Mouse (Mus musculus) adrenal gland, postnatal 10 days (tissue): ENCODE measurements around the gene Pxn. TPM values are rescaled to one million over a fixed set of nuclear protein-coding genes. Genes with fewer than 3 reads are reported as not detected.
"Not testable (repeated sequence)": the region's sequence is repeated elsewhere in the genome, so short reads cannot be mapped to it uniquely, and the experiment has no call there.

ENCODE experiments used
- DNase-seq: peaks from one replicate; pipeline ENCODE4 v3.0.0; 2021; ENCODE audit warnings: mixed read lengths
- total RNA-seq, 2 experiments: library from RNA; stranded (reverse); gene quantifications; 2 replicates each; pipeline ENCODE4 v1.2.3; 2021

Gene Pxn
- total RNA-seq, 2 experiments from 2014 or later, result 55.1 to 72.4 TPM

DNA sequence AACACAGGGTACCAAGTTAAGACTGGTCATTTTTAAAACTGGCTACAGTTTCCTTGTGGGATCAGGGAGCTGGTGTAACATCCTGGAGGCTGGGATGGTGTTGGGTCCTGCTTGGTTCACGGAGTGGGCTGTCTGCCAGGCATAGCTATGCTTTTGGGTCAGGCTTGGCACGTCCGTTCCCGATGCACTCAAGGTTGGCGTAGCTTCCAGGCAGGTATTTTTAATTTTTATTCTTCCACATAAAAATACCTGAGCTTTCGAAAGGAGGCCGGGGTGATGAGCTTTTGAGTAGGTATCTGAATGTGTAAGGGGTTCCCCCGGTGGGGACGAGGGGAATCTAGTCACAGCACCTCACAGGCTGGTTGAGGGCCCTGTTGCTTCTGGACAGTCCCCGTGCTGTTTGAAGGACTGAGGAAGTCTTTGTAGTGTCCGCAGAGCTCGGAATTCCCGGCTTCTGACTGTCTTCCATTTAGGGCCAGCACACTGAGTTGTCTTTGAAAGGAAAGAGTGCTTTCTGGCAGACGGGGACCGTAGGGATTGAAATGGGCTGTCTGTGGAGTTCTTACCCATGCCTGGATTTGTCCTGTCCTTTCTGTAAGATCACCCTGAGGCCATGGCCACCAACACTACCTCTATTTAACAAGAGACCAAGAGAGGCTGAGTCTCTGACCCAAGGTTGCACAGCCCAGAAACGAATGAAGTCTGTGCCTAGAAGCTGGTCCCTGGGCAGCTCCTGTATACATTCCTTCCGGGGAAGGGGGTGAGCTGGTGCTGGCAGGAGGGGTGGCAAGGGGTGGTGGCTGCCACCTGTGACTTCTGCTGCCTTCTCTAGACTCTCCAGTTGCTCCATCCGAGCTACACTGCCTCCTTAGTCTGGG is 1.7 kb downstream of the Pxn start:
- DNase-seq, result peak; percentile 68

DNA sequence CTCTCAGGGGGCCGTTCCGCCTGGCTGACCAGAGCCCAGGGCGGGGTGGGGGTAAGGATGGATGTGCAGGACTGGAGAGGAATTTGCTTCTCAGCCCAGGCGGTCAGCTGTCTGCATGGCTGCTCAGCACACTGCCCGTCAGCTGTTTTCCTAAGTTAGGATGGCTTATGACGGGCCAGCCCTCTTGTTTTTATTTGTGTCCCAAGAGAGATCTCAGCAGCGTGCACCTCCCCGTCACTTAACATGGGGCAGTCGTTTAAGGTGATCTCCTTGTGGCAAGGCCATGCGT is 2.3 kb downstream of the Pxn start:
- DNase-seq, result no peak

DNA sequence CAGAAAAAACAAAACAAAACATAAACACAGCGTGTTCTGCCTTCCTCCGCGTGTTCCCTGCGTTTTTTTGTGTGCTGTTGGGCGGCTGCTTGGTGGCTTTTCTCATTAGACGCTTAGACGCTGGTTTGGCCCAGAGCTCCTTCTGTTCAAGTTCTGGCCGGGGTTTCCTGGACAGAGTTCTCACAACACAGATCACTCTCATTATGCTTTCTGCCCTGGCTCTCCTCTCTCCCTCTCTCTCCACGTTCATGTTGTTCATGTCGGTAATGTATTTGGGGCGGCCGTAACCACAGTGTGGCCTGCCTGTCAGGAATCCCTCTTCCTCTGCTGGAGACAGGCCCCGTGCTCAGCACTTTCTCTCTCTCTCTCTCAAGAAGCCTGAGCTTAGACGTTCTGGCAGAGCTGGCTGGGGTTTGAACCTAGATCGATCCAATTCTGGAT is 2.9 kb downstream of the Pxn start:
- no peak for DNase-seq

DNA sequence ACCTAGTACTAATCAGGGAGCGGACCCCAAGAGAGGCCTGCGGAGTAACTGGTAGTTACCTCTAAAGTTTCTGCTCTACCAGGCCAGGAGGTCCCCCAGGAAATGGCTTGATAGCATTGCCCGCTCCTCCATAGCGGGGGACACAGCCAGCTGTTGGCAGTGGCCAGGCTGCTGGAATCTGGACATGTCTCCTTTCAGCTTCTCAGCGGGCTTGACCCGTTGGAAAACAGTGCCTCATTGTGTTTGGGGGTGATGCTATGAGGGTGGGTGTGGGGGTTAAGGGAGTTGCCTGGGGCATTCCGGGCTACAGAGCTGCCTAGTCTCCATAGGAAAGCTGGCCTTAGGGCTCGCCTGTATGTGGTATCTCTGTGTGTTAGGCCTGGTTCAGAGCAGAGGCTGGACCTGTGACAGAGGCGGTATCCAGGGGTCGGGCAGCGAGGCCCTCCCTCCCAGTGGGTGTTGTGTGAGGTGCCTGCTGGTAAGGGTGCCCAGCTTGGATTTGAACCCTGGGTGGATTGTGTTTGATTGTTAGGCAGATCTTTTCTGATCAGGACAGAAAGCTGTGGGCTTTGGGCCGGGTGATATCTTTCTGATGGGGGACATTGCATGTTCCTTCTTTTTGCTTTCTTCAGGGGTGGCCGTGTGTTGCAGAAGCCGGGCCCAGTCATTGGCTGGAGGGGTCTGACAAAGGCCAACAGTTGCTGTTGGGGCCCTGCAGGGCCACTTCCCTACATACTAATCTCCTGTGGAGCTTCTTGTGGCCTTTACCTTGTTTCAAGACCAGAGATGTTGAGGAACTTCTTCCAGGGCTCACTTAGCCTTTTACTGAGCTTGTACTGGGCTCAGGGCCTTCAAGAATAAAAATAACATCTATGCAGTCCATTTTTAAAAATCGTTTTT is 3.6 kb downstream of the Pxn start:
- no peak for DNase-seq

DNA sequence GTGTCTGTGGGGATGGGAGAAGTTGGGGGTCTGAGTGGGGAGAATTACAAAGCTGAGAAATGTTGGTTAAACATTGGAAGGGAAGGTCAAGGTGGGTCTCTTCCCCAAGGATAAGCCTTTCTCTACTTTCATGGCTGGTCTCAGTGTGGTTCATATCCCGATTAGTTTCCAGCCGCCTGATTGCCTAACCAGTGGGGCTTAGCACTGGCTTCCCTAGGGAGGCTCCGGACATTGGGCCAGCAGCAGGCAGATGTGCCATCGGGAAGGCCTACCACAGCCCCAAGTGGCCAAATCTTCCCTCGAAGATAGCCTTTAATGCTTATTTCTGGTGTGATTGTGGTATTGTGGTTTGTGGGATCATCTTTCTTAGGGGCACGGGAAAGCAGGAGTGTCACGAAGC is 5.9 kb downstream of the Pxn start:
- peak; percentile 73 for DNase-seq

DNA sequence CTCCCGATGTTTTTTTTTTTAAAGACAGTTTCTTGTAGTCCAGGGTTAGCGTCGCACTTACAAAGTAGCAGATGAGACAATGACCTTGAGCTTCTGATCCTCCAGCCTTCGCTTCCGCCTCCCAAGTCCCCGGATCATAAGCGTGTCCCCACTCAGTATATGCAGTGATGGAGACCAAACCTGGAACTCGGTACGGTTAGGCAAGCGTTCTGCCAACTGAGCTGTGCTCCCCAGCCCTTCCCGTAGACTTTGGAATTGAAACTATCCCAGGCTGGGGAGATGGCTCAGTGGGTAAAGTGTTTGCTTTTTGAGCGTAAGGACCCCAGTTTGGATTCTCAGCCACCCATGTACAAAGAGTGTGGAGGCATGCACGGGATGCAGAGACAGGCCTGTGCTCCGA is 6.8 kb downstream of the Pxn start:
- no peak for DNase-seq

DNA sequence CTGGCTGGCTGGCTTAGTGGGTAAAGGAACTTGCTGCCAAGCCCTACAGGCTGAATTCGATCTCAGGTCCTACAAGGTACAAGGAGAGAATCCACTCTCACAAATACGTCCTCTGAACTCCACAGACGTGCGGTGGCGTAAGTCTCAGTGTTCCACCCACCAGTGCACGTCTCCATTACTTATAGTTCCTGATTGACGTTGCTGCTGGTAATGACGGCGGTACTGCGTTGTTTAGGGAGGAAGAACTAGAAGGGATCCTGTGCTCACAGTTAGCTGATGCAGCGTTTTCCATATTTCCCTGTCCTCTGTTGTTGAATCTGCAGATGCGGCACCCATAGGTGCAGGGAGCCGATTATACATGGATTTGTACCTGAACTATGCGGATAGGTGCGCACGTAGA is 7.2 kb downstream of the Pxn start:
- no peak for DNase-seq

DNA sequence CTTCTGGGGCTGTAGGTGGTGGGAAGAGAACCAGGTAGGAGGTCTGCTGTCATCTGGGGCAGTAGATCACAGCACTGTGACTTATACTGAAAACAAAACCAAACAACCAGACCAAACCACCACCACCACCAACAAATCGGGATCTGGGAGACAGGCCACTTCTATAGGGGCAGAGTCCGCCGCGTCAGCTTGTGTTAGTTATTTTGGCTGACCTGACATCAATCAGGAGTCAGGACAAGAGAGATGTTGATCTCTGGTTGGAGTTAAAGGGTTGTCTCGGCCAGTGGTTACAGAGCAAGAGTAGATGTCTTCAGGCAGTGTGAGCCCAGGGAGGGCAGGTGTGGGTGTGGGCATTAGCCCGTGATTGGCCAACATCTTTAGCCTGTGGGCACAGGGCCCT is 7.9 kb downstream of the Pxn start:
- DNase-seq, result no peak

DNA sequence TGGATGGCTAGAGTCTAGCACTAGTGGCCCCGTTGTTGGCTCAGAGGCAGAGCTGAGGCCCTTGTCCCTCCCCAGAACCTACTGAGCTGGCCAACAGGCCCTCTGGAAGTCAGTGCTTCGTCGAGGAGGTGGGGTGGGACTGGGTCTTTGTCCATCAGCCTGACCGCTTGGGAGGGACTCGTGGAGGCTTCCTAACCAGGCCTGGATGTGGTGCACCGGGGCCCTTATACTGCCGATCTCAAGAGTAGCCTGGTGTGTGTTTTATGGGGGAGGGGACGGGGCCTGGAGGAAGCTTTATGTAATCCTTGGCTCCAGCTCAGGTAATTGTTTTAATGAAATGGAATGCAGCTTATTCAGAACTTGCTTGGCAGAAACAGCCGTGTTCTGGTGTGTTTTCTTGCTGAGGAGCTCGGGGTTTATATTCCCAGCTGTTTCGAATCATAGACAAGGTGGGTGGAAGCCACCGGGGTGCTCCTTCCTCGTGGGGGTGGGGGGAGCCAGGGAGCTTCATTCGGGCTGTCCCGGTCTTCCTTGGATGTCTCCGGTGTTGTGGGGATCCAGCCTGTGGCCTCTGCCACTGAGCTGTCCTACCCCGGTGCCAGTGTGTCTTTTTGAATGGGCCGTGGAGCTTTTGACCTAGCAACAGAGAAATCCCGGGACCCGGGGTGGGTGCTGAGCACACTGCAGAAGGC is 8.6 kb downstream of the Pxn start:
- DNase-seq, result peak; percentile 56

DNA sequence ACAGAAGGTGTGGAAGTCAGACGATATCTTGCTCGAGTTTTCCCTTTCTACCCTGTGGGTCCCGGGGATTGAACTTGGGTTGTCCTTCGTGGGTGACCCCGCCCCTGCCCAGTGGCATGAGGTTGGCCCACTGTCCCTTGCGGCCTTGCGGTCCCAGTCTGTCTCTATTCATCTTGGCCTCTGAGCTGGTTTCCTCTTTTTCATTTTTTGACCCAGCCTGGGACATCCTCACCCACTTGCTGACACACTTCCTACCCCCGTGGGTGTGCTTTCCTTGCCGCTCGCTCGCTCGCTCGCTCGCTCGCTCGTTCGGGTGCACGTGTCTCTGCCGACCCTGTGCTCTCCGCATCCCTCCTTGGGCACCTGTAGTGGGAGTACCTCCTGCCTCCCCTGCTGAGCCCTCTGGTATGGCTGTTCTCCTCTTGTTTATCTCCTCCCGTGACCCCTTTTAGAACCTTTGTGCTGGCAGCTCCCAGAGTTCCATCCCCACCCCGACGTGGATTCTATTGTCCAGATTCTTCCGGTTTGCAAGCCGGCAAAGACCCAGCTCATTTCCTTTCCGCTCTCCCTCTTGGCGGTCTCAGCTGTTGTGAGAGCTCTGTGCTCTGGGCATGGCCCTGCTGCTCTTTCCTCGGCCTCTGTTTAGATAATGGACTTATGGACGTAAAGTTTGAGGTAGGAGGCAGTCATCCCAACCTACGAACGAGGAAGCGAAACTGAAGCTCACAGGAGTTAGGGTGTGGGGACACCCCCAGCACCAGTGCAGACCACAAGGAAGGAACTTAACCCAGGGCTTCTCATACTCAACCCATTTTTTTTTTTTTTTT is 9.8 kb downstream of the Pxn start:
- DNase-seq, result peak; percentile 39

DNA sequence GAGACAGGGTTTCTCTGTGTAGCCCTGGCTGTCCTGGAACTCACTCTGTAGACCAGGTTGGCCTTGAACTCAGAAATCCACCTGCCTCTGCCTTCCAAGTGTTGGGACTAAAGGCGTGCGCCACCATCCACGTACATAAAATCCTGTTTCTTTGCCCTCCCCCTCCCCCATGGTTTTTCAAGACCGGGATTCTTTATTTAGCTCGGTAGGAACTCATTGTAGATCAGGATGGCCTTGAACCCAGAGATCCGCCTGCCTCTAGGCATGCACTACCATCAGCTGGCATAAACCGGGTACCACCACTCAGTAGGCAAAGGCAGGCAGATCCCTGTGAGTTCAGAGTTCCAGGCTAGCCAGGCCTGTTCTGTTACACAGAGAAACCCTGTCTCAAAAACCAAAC is 10.4 kb downstream of the Pxn start:
- DNase-seq, result no peak

DNA sequence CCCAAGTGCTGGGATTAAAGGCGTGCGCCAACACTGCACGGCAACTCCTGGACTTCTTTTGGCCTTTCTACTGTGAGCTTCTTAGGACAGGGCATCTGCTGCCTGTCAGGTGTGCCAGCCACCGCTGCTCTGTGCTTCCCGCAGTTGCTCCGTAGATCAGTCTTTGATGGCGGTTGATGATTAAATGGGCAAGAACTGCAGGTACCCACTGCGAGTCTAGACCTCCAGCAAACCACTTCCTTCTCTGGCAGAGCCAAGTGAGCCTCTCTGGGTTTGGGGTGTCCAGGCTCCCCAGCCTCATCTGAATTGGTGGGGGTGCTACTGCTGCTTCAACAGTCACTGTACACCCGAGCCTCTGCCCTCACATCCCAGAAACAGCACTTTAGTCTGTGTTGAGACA is 11.0 kb downstream of the Pxn start:
- no peak for DNase-seq

DNA sequence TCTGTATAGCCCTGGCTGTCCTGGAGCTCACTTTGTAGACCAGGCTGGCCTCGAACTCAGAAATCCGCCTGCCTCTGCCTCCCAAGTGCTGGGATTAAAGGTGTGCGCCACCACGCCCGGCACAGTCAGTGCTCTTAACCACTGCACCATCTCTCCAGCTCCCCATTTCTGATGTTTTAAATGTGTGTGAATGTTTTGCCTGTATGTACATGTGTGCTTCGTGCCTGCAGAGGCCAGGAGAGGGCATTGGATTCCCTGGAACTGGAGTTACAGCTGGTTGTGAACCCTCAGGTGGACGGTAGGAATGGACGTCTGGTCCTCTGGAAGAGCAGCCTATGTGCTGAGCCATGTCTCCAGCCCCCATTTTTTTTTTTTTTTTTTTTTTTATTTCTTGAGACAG is 11.7 kb downstream of the Pxn start:
- DNase-seq, result not testable (repeated sequence)

DNA sequence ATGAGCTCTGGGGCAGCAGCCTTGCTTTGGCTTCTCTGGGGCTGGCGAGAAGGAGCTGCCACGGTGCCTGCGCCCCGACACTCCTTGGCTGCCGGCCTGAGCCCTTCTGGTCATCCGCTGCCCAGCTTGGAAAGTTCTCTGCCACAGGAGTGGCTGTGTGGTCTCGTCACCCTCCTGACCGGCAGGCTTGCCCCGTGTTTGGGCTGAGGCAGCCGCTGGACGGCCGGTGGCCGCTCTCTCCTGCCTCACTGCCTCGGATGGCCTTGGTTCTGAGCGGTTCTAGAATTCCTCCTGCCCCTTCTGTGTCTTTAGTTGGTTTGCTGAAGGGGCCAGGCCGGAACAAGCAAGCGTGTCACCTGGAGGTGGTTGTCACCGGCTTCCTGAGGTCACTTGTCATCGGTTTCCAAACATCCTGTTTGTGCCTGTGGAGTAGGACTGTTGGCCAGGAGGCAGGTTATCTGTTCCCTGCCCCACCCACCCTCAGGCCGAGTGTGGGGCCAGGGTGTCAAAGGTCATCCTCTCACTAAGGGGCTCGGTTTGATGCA is 13.9 kb downstream of the Pxn start:
- DNase-seq, result peak; percentile 46

DNA sequence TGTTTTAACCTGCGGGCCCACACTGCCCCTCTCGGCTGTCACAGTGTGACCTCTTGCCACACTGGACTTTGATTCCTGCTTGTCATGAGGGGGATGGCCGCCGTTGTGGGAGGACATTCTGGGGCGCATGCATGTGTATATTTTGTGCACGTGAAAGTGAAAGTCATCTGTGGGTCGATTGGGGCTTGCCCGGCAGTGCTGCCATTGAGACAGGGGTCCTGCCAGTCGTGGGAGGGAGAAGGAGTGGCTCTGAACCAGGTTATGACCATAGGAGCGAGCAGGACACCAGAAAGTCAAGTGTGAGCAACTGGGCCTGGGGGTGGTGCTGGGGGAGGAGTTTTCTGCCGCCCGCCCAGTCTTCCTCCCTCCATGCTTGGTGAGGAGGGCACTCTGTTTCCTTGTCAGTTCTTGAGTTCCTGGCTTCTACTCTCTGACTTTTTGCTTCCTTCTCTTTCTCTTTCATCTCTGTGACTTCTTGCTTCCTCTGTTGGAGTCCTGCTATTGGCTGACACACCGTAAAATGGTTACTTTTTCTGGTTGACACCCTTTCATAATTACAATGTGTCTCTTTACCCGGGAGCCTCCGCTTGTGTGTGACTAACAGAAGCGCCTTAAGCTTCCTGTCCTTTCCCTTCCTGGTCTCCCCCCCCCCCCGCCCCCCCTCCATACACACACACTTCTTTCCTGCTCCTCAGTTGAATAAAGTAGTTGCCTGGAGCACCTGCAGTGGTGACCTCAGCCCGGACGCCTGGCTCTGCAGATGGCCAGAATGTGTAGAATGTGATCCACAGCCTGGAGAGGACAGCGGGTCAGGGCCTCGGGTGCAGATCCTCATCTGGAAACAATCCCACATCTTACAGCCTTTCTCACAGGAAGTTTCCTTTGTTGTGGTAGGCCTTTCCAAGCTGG is 15.3 kb downstream of the Pxn start:
- DNase-seq, result peak; percentile 64

DNA sequence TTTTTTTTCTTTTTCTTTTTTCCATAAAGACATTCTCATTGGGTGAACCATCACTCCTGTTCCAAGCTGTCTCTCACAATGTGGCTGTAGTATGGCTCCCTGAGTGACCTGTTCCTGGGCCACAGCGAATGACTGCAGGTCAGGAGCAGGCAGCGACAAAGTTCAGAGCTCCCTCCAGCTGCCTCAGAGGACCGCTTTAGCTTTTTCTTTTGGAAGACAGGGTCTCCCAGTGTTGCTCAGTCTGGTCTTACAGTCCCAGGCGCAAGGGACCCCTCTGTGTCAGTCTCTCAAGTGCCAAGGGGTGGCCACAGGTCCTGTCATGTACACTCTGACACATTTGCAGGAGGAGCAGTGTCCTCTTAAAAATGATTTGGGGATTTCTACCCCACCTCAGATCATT is 16.1 kb downstream of the Pxn start:
- DNase-seq, result no peak

DNA sequence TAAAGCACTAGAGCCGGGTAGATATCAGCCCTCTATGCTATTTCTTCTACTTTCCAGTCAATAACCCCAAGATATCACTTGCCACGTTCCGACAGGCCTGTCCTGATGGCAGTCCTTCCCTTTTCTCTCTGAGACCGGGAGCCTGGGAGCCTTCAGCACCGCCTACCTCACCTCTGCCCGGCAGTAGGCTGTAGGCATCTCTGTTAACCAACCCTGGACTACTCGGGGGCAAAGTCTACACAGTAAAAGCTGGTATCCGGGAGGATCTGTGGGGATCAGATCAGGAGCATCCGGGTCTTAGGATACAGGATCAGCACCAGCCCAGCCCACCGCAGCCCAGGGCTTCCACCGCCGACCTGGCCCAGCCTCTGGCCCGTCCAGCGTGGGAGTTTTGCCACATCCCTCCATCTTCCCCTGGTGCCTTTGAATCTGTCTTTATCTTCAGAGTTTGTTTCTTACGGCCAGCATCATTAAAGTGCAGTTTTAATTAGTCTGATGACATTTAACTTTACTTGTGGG is 16.6 kb downstream of the Pxn start:
- no peak for DNase-seq

DNA sequence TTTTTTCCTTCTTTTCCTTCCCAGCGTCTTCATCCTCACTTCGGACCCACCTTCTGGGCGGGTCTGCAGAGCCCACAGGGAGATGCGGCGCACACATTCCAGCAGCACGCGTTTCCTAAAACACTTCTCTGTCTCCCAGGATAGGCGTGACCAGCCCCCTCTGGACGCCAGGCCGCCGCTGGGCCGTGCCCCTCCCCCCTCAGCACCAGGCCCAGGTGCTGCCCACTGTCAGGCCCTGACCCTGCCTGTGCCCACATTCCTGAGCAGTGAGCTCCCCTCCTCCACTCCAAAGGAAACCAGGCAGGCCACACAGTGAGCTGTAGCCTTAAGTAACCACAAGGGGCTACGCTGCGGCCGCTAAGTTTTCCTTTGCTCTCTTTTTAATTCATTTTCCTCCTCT is 17.5 kb downstream of the Pxn start:
- no peak for DNase-seq

DNA sequence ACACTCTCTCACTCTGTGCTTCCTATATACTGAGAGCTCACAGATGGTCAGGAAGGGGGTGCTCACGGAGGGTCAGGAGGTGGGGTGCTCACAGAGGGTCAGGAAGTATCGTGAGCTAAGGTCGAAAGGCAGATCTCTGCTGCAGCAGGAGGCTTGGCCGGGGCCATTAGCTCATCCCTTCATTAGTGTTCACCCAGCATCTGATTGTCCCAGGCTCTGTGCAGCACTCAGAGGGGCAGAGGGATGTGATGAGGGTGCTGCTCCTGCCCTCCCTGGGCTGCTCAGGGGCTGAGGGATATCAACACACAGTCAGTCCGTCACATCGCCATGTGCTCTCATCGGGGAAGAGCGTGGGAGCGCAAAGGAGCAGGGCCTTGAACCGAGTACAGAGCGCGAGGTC is 18.0 kb downstream of the Pxn start:
- DNase-seq, result no peak

DNA sequence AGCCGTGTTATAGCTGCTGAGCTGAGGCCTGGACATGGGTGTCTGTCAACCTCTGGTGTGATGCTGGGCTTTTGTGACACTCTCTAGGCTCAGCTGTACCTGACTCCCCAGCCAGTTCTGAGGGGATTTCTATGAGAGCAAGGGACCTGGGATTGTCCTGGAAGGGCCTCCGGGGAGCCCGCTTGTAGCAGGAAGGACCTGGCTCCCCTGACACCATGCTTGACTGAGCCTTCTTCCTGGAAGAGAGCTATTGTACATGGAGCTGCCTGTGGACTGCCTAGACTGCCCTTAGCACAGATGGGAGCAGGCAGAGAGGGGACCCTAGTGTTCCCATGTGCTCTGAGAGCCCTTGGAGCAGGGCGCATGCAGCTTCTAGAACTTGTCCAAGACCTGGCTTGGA is 18.9 kb downstream of the Pxn start:
- no peak for DNase-seq
